Mouse (Mus musculus): ENCODE measurements around the gene Shisa8. TPM values are rescaled to one million over a fixed set of nuclear protein-coding genes. Genes with fewer than 3 reads are reported as not detected.

Gene Shisa8
- total and polyA plus RNA-seq, 2 experiments = 0.07 to 0.09 TPM

DNA sequence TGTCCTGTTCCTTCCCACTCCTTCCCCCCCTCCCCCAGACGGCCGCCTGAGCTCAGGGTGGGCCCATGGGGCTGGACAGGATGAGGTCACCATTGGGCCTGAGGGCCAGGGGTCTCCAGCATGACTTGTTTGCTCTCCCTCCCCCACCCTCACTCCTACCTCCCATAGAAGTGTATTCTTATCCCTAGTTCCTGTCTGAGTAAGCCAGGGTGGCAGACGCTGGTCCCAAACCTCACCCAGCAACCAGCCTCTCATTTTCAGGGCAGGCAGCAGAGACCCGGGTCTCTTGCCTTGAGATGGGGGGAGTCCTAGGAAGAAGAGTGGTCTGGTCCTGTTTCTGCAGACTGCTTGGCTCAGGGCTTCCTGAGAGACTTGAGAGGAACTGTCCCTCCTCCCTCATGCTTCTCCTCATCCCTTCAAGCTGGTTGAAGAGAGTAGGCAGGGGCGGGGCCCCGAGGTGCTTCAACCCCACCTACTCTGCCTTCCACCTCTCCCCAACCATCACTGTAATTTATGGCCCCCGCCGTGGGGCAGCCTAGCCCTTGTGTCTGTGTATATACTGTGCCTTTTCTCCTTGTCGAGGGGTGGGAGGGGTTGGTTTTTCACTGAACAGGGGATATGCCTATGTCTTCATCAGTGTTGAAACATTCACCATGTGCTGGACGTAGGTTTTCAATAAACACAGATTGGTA, 7.8 kb downstream of the Shisa8 start:
- H3K79me2 ChIP-seq (ENCODE audit: control insufficient read depth, insufficient read depth, low read length) = no peaks in the 10 kb centered on the region
- H3K36me3 ChIP-seq (ENCODE audit: control insufficient read depth, insufficient read depth, low read length) = peaks cover 10% of the 10 kb centered on the region; the same call in 1 of the 2 replicates
- no peak overlapping the region for H3K4me3 ChIP-seq (ENCODE audit: insufficient read depth, low read depth, low read length)
- H3K27ac ChIP-seq (replicated peaks; ENCODE audit: insufficient read depth, low read depth, low read length) = no peak overlapping the region
- H3K4me1 ChIP-seq (ENCODE audit: control insufficient read depth, insufficient read depth, low read length) = peaks cover 9% of the 10 kb centered on the region
- 85% methylated on average over 10 of the region's 10 CpGs for WGBS
- no peaks in the 10 kb centered on the region for H3K27me3 ChIP-seq (ENCODE audit: control insufficient read depth, insufficient read depth, low read length)
- no peak overlapping the region for H3K9ac ChIP-seq (ENCODE audit: low read depth, low read length)
- TF ChIP-seq CTCF (IDR thresholded peaks at IDR 0.05; ENCODE audit: low read depth, low read length) (no peak), POLR2A (IDR thresholded peaks at IDR 0.05; ENCODE audit: extremely low read depth, insufficient read depth, low read length) (no peak)
- no peak for DNase-seq (ENCODE audit: extremely low read depth, low read depth, low spot score)

- Histone ChIP-seq H3K9ac (ENCODE audit: low read depth, low read length) (no peak overlapping the region), H3K27ac (replicated peaks; ENCODE audit: insufficient read depth, low read depth, low read length) (no peak overlapping the region), H3K4me3 (ENCODE audit: insufficient read depth, low read depth, low read length) (no peak overlapping the region), H3K27me3 (ENCODE audit: control insufficient read depth, insufficient read depth, low read length) (no peaks in the 10 kb centered on the region), H3K79me2 (ENCODE audit: control insufficient read depth, insufficient read depth, low read length) (no peaks in the 10 kb centered on the region), H3K36me3 (ENCODE audit: control insufficient read depth, insufficient read depth, low read length) (peaks cover 14% of the 10 kb centered on the region), H3K4me1 (ENCODE audit: control insufficient read depth, insufficient read depth, low read length) (peaks cover 9% of the 10 kb centered on the region)
- no peak for TF ChIP-seq CTCF (IDR thresholded peaks at IDR 0.05; ENCODE audit: low read depth, low read length)
- TF ChIP-seq POLR2A (IDR thresholded peaks at IDR 0.05; ENCODE audit: extremely low read depth, insufficient read depth, low read length) = no peak
- no peak for DNase-seq (ENCODE audit: extremely low read depth, low read depth, low spot score)
- 92% methylated on average over 20 of the region's 20 CpGs for WGBS
Measured at GRCm38 (mm10) chr15:82203611-82204351, 8.8 kb downstream of the Shisa8 start.

GRCm38 (mm10) chr15:82203090-82203489, 9.5 kb downstream of the Shisa8 start:
- no peak for DNase-seq (ENCODE audit: extremely low read depth, low read depth, low spot score)
- TF ChIP-seq POLR2A (IDR thresholded peaks at IDR 0.05; ENCODE audit: extremely low read depth, insufficient read depth, low read length) (no peak), CTCF (IDR thresholded peaks at IDR 0.05; ENCODE audit: low read depth, low read length) (no peak)
- Histone ChIP-seq H3K9ac (ENCODE audit: low read depth, low read length) (no peak overlapping the region), H3K27me3 (ENCODE audit: control insufficient read depth, insufficient read depth, low read length) (no peaks in the 10 kb centered on the region), H3K27ac (replicated peaks; ENCODE audit: insufficient read depth, low read depth, low read length) (no peak overlapping the region), H3K79me2 (ENCODE audit: control insufficient read depth, insufficient read depth, low read length) (no peaks in the 10 kb centered on the region), H3K4me1 (ENCODE audit: control insufficient read depth, insufficient read depth, low read length) (peaks cover 9% of the 10 kb centered on the region), H3K4me3 (ENCODE audit: insufficient read depth, low read depth, low read length) (no peak overlapping the region), H3K36me3 (ENCODE audit: control insufficient read depth, insufficient read depth, low read length) (peaks cover 14% of the 10 kb centered on the region)
- WGBS = 95% methylated on average over 10 of the region's 10 CpGs

GRCm38 (mm10) chr15:82202086-82202485, 10.5 kb downstream of the Shisa8 start:
- Histone ChIP-seq H3K27ac (replicated peaks; ENCODE audit: insufficient read depth, low read depth, low read length) (no peak overlapping the region), H3K27me3 (ENCODE audit: control insufficient read depth, insufficient read depth, low read length) (no peaks in the 10 kb centered on the region), H3K4me1 (ENCODE audit: control insufficient read depth, insufficient read depth, low read length) (peaks cover 9% of the 10 kb centered on the region), H3K9ac (ENCODE audit: low read depth, low read length) (no peak overlapping the region), H3K79me2 (ENCODE audit: control insufficient read depth, insufficient read depth, low read length) (no peaks in the 10 kb centered on the region), H3K36me3 (ENCODE audit: control insufficient read depth, insufficient read depth, low read length) (peaks cover 16% of the 10 kb centered on the region), H3K4me3 (ENCODE audit: insufficient read depth, low read depth, low read length) (no peak overlapping the region)
- TF ChIP-seq CTCF (IDR thresholded peaks at IDR 0.05; ENCODE audit: low read depth, low read length) (no peak), POLR2A (IDR thresholded peaks at IDR 0.05; ENCODE audit: extremely low read depth, insufficient read depth, low read length) (no peak)
- no peak for DNase-seq (ENCODE audit: extremely low read depth, low read depth, low spot score)
- WGBS = 92% methylated on average over 6 of the region's 6 CpGs

DNA sequence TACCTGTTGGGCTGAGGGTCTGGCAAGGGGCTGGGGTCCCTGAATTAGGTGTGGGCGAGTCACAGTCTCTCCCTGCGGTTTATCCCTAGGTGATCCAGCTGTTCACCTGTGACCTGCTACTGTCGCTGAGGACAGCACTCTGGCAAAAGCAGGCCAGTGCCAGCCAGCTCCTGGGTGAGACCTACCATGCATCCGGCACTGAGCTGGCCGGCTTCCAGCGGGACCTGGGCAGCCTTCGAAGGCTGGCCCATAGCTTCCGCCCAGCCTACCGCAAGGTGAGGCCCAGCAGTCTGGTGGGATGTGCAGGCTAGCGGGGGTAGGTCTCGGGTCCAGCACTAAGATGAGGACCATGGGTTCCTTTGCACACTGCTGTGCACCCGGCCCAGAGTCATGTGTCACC, 13.1 kb downstream of the Shisa8 start:
- Histone ChIP-seq H3K27me3 (ENCODE audit: control insufficient read depth, insufficient read depth, low read length) (no peaks in the 10 kb centered on the region), H3K27ac (replicated peaks; ENCODE audit: insufficient read depth, low read depth, low read length) (no peak overlapping the region), H3K36me3 (ENCODE audit: control insufficient read depth, insufficient read depth, low read length) (peaks cover 20% of the 10 kb centered on the region), H3K4me1 (ENCODE audit: control insufficient read depth, insufficient read depth, low read length) (no peaks in the 10 kb centered on the region), H3K4me3 (ENCODE audit: insufficient read depth, low read depth, low read length) (no peak overlapping the region), H3K9ac (ENCODE audit: low read depth, low read length) (no peak overlapping the region), H3K79me2 (ENCODE audit: control insufficient read depth, insufficient read depth, low read length) (no peaks in the 10 kb centered on the region)
- DNase-seq (ENCODE audit: extremely low read depth, low read depth, low spot score) = no peak
- 73% methylated on average over 12 of the region's 12 CpGs for WGBS
- TF ChIP-seq CTCF (IDR thresholded peaks at IDR 0.05; ENCODE audit: low read depth, low read length) (no peak), POLR2A (IDR thresholded peaks at IDR 0.05; ENCODE audit: extremely low read depth, insufficient read depth, low read length) (no peak)

DNA sequence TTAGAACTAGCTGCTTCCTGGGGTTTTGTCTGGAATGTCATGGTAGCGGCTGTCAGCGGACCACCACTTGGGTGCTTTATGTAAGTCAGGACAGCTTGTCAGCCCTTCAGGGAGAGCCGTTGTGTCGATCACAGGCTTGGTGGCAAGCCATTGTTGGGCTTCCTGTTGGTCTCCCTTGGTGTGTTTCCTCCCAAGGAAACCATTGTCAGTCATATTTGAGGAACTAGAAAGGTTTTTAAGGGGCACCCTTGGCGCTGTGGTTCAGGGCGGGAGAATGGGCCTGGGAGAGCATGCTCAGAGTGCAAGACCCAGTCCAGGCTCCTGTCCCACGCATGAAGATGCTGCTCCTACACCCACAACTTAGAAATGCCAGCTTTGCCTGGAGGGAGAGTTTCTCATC, 14.3 kb downstream of the Shisa8 start:
- no peaks in the 10 kb centered on the region for H3K79me2 ChIP-seq (ENCODE audit: control insufficient read depth, insufficient read depth, low read length)
- DNase-seq (ENCODE audit: extremely low read depth, low read depth, low spot score) = no peak
- no peak overlapping the region for H3K27ac ChIP-seq (replicated peaks; ENCODE audit: insufficient read depth, low read depth, low read length)
- no peaks in the 10 kb centered on the region for H3K27me3 ChIP-seq (ENCODE audit: control insufficient read depth, insufficient read depth, low read length)
- H3K4me3 ChIP-seq (ENCODE audit: insufficient read depth, low read depth, low read length) = no peak overlapping the region
- no peak for TF ChIP-seq POLR2A (IDR thresholded peaks at IDR 0.05; ENCODE audit: extremely low read depth, insufficient read depth, low read length)
- no peak for TF ChIP-seq CTCF (IDR thresholded peaks at IDR 0.05; ENCODE audit: low read depth, low read length)
- H3K9ac ChIP-seq (ENCODE audit: low read depth, low read length) = no peak overlapping the region
- WGBS = 89% methylated on average over 7 of the region's 7 CpGs
- no peaks in the 10 kb centered on the region for H3K4me1 ChIP-seq (ENCODE audit: control insufficient read depth, insufficient read depth, low read length)
- peaks cover 24% of the 10 kb centered on the region for H3K36me3 ChIP-seq (ENCODE audit: control insufficient read depth, insufficient read depth, low read length)

Data from liver, adult 2 months (tissue).